Mouse (Mus musculus): ENCODE results near the gene Gm4969.

- TF ChIP-seq CTCF (IDR thresholded peaks at IDR 0.05; ENCODE audit: control insufficient read depth, insufficient read depth, insufficient read length), result peak; percentile 77
- no peak for TF ChIP-seq CEBPB (IDR thresholded peaks at IDR 0.05; ENCODE audit: low read depth)
Observed at GRCm38 (mm10) chr7:19131324-19131848, 13.2 kb upstream of the Gm4969 start.

Measured in C2C12 (cell line).